Mouse (Mus musculus) limb, embryonic 11.5 days (tissue): ENCODE results near the gene 1700012B07Rik. TPM values are rescaled to one million over a fixed set of nuclear protein-coding genes. Genes with fewer than 3 reads are reported as not detected.

ENCODE experiments used
- ATAC-seq: fragments of 200-750 bp; cut with Nextera tagmentation; 2 replicates; pipeline ENCODE4 v1.8.0; 2017; ENCODE audit warnings: low read depth; ENCODE audit not compliant: insufficient number of reproducible peaks, low FRiP score, low TSS enrichment
- DNase-seq: peaks from one replicate; pipeline ENCODE4 v3.0.0-alpha.2; 2015; ENCODE audit warnings: low spot score
- H3K27ac ChIP-seq: fragments of 300-500 bp; sonication (generic); replicated peaks from 2 replicates; pipeline ENCODE4 v1.5.1; 2014; ENCODE audit warnings: low read depth, mild to moderate bottlenecking, low read length
- H3K27me3 ChIP-seq: fragments of 300-500 bp; sonication (generic); 2 replicates; pipeline ENCODE4 v1.6.1; 2014; ENCODE audit warnings: mild to moderate bottlenecking, low read length, mixed read lengths; ENCODE audit not compliant: control insufficient read depth, insufficient read depth
- H3K36me3 ChIP-seq: fragments of 300-500 bp; sonication (generic); 2 replicates; pipeline ENCODE4 v1.6.1; 2014; ENCODE audit warnings: mild to moderate bottlenecking, low read length, moderate library complexity, mixed read lengths; ENCODE audit not compliant: control insufficient read depth, insufficient read depth
- H3K4me1 ChIP-seq: fragments of 300-500 bp; sonication (generic); 2 replicates; pipeline ENCODE4 v1.6.1; 2014; ENCODE audit warnings: low read length, mixed read lengths; ENCODE audit not compliant: control insufficient read depth, insufficient read depth
- H3K4me2 ChIP-seq: fragments of 300-500 bp; sonication (generic); 2 replicates; pipeline ENCODE4 v1.6.1; 2014; ENCODE audit warnings: low read depth, mild to moderate bottlenecking, moderate library complexity; ENCODE audit not compliant: severe bottlenecking
- H3K4me3 ChIP-seq: fragments of 300-500 bp; sonication (generic); 2 replicates; pipeline ENCODE4 v1.5.1; 2014; ENCODE audit warnings: low read depth, low read length
- H3K9ac ChIP-seq: fragments of 300-500 bp; sonication (generic); 2 replicates; pipeline ENCODE4 v1.6.1; 2014; ENCODE audit warnings: mild to moderate bottlenecking, low read length
- H3K9me3 ChIP-seq: fragments of 300-500 bp; sonication (generic); 2 replicates; pipeline ENCODE4 v1.6.1; 2016; ENCODE audit warnings: low read length; ENCODE audit not compliant: control insufficient read depth
- WGBS: fragments of 180-500 bp; shearing (Covaris S2); extraction: QIAGEN DNeasy Blood & Tissue Kit; methylation state at CpG from one replicate; pipeline ENCODE4 v1.1.7; 2014; 5-methylcytosine and 5-hydroxymethylcytosine counted together
- polyA plus RNA-seq: library from polyadenylated mRNA; unstranded; fragments of >200 nt; fragmentation: Nextera tagmentation; extraction: Ambion mirVana; gene quantifications from 2 replicates; pipeline ENCODE4 v1.2.1, GENCODE M21; 2014

Gene 1700012B07Rik
- polyA plus RNA-seq, 1 experiment from 2014 or later: not detected

DNA sequence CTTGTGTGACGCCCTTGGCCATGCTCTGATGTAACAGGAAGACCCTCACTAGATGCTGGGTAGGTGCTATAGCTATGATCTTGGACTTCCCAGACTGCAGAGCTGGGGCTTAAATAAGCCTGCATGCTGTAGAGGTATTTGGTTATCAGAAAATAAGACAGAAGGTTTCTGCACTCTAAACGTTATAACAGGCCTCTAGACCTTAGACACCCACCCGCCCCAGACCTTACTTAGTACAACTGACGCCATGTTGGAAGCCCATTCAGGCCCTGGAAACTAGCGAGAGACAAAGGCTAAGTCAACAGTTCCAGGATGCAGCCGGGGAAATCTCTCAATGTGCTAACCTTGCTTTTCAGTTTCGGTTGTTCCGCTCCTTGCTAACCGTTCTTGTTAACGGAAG, 44.2 kb upstream of the 1700012B07Rik start:
- Histone ChIP-seq H3K27ac (no peak overlapping the region), H3K36me3 (no peaks in the 10 kb centered on the region), H3K4me2 (no peak overlapping the region), H3K9me3 (no peaks in the 10 kb centered on the region), H3K4me3 (no peak overlapping the region), H3K4me1 (no peaks in the 10 kb centered on the region), H3K9ac (no peak overlapping the region), H3K27me3 (no peaks in the 10 kb centered on the region)
- WGBS: 89% methylated on average over 10 of the region's 10 CpGs
- no peak for DNase-seq
- no peak for ATAC-seq

GRCm38 (mm10) chr11:109867861-109868260, 40.0 kb upstream of the 1700012B07Rik start:
- DNase-seq (no peak), ATAC-seq (no peak)
- no peaks in the 10 kb centered on the region for H3K36me3 ChIP-seq
- H3K27me3 ChIP-seq: no peaks in the 10 kb centered on the region
- no peaks in the 10 kb centered on the region for H3K9me3 ChIP-seq
- H3K4me2 ChIP-seq: no peak overlapping the region
- WGBS: 87% methylated on average over 5 of the region's 5 CpGs
- no peaks in the 10 kb centered on the region for H3K4me1 ChIP-seq
- H3K4me3 ChIP-seq: no peak overlapping the region
- no peak overlapping the region for H3K9ac ChIP-seq
- H3K27ac ChIP-seq: no peak overlapping the region

DNA sequence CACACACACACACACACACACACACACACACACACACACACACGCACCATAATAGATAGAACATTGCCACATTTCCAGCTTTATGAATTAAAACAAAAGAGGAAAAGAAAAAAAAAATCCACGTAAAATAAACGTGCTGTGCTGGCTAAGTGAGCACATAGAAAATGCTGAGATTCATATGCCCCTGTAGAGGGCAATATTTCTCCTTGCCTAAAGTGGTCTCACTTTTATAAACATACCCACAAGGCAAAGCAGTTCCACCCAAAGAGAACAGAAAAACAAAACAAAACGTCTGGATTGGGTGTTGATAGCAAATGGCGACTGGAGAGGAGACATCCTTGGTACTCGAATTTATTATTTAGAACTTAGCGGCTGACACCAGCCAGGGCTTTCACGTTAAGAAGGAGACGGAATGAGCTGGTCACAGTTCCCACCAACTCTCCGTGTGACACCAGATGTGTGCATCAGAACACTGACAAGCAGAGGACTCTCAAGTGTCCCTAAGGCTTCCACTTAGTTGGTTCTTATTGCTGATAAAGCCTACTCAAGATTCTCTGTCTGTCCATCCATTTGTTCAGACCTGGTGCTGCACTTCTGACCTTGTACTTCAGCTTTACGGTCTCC, 38.8 kb upstream of the 1700012B07Rik start:
- Histone ChIP-seq H3K27ac (no peak overlapping the region), H3K4me3 (no peak overlapping the region), H3K36me3 (no peaks in the 10 kb centered on the region), H3K4me1 (no peaks in the 10 kb centered on the region), H3K9me3 (no peaks in the 10 kb centered on the region), H3K27me3 (no peaks in the 10 kb centered on the region), H3K4me2 (no peak overlapping the region), H3K9ac (no peak overlapping the region)
- WGBS: 82% methylated on average over 11 of the region's 11 CpGs
- no peak for DNase-seq
- no peak for ATAC-seq

- DNase-seq (no peak), ATAC-seq (no peak)
- Histone ChIP-seq H3K36me3 (no peaks in the 10 kb centered on the region), H3K27ac (no peak overlapping the region), H3K27me3 (no peaks in the 10 kb centered on the region), H3K9ac (no peak overlapping the region), H3K9me3 (no peaks in the 10 kb centered on the region), H3K4me2 (no peak overlapping the region), H3K4me3 (no peak overlapping the region), H3K4me1 (no peaks in the 10 kb centered on the region)
- 63% methylated on average over 8 of the region's 8 CpGs for WGBS
Observed at GRCm38 (mm10) chr11:109865526-109865925, 37.7 kb upstream of the 1700012B07Rik start.

- 87% methylated on average over 7 of the region's 7 CpGs for WGBS
- Histone ChIP-seq H3K4me2 (no peak overlapping the region), H3K9me3 (no peaks in the 10 kb centered on the region), H3K4me3 (no peak overlapping the region), H3K27ac (no peak overlapping the region), H3K9ac (no peak overlapping the region), H3K27me3 (no peaks in the 10 kb centered on the region), H3K36me3 (no peaks in the 10 kb centered on the region), H3K4me1 (0 out of 2 replicates have a peak, but pooled peaks cover 3% of the 10 kb centered on the region)
- ATAC-seq (no peak), DNase-seq (no peak)
Observed at GRCm38 (mm10) chr11:109863951-109864350, 36.1 kb upstream of the 1700012B07Rik start.

DNA sequence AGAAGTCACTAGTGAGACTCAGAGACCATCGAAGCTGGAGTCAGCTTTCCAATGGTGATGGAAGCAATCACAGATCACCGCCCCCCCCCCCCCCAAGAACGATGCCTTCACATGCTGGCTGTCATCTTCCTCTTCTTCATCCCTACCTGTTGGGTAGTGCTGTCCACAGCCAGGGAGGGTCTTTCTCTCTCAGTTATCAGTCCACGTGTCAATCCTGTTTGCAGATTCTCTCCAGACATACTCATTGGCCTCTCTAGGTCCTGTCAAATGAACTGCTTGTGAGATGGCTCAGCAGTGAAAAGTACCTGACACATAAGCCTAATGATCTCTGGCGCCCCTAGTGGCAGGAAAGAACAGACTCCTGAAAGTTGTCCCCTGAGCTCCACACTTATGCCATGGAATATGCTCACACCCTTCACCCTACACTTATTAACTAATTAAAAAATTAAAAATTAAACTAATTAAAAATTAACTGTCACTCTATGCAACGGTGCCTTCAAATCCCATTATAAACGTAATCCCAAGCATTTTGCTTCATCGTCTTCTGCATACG, 35.4 kb upstream of the 1700012B07Rik start:
- H3K9me3 ChIP-seq: no peaks in the 10 kb centered on the region
- ATAC-seq (peak; percentile 57; the same call in 1 of the 2 replicates), DNase-seq (peak; percentile 73)
- 0 out of 2 replicates have a peak, but pooled peaks cover 3% of the 10 kb centered on the region for H3K4me1 ChIP-seq
- WGBS: 72% methylated on average over 9 of the region's 9 CpGs
- no peak overlapping the region for H3K4me2 ChIP-seq
- H3K4me3 ChIP-seq: no peak overlapping the region
- H3K36me3 ChIP-seq: no peaks in the 10 kb centered on the region
- no peak overlapping the region for H3K9ac ChIP-seq
- no peaks in the 10 kb centered on the region for H3K27me3 ChIP-seq
- no peak overlapping the region for H3K27ac ChIP-seq

DNA sequence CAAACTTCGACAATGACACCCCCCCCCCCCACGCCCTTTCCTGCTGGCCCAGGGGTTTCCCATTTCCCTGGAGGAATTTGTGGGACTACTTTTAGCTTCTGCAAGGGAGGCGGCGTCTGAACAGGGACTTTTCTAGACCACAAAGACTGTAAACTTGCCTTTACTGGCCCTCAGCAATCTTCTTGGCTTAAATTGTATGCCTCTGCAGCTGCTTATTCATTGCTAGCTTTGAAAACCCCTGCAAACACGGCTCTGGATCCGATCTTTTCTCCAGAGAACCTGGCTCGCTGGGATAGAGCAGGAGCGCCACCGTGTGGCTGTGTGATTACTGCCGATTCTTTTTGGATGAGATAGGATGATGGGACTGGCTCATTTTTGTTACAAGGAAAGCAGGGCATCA, 32.7 kb upstream of the 1700012B07Rik start:
- Histone ChIP-seq H3K4me2 (peak overlapping the region; percentile 39), H3K27ac (no peak overlapping the region), H3K27me3 (no peaks in the 10 kb centered on the region), H3K9ac (no peak overlapping the region), H3K4me1 (0 out of 2 replicates have a peak, but pooled peaks cover 3% of the 10 kb centered on the region), H3K4me3 (no peak overlapping the region), H3K9me3 (no peaks in the 10 kb centered on the region), H3K36me3 (no peaks in the 10 kb centered on the region)
- WGBS: 10% methylated on average over 10 of the region's 10 CpGs
- ATAC-seq (no peak), DNase-seq (peak; percentile 95)

DNA sequence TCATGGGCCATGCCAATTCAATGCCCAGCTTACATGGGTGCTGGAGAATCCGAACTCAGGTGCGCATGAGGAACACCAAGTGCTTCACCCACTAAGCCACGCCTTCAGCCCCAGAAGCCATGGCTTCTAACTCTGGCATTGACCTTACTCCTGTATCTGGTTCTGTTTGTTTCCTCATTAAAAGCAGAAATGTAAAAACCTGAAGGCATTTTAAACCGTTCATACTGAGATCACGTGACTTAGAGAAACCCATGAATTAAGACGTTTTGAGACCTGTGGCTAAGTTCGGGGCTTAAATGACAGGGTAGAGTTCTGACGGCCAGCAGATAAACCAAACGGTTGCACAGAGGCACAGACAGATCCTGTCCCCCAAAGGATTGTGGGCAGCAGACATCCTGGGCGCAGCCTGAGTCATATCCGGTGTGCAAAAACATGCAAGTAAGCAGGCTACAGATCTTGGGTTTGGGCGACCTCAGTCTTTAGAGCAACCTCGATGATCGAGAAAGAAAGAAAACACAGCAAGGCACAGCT, 32.2 kb upstream of the 1700012B07Rik start:
- no peaks in the 10 kb centered on the region for H3K36me3 ChIP-seq
- peak overlapping the region; percentile 39 for H3K4me2 ChIP-seq
- H3K4me1 ChIP-seq: 0 out of 2 replicates have a peak, but pooled peaks cover 3% of the 10 kb centered on the region
- no peaks in the 10 kb centered on the region for H3K9me3 ChIP-seq
- WGBS: 66% methylated on average over 14 of the region's 14 CpGs
- H3K27me3 ChIP-seq: no peaks in the 10 kb centered on the region
- no peak overlapping the region for H3K27ac ChIP-seq
- H3K4me3 ChIP-seq: no peak overlapping the region
- DNase-seq (no peak), ATAC-seq (no peak)
- no peak overlapping the region for H3K9ac ChIP-seq
